In the genomic region with DNA sequence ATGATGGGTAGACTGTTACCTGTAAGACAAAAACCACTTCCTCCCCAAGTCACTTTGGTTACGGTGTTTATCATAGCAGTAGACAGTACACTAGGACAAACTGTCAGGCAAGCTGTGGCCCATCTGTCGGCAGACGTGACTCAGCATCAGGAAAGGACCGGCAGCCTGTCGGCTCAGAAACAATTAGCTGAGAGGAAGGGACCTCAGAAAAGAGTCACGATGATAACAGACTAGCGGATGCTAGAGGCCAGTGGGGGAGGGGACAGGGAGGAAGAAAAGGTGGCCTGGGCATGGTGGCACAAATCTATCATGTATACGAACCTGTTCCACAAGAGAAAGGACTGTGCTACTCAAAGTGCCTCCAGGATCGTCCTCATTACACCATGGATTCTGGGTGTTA, we compare ENCODE assay signal across 11 mouse cellular contexts. TPM values are rescaled to one million over a fixed set of nuclear protein-coding genes. Genes with fewer than 3 reads are reported as not detected.
DNase-seq lines count a peak whose midpoint lies in the region; ATAC-seq and TF ChIP-seq lines count a peak whose summit lies in the region.
"Had no signal": no experiment of that assay in that cellular context is flagged by ENCODE, and none has a peak within 500 bp of the region (broad histone marks: within the 10 kb centered on the region; RNA-seq: fewer than 3 reads in every experiment).

No protein-coding gene starts in this region.

- H3K9ac ChIP-seq in hindbrain, embryonic 16.5 days (ENCODE audit: low read depth, low read length) = no peak overlapping the region
- no peak overlapping the region for H3K9ac ChIP-seq in CH12.LX (ENCODE audit: insufficient read depth, low read depth)
- H3K9ac ChIP-seq in liver, postnatal 0 days (replicated peaks) = peak overlapping the region; percentile 44
- H3K9ac ChIP-seq: embryonic facial prominence, embryonic 13.5 days had no signal

- intact Hi-C loops in left cerebral cortex, adult 2 months (cut with DNase I) = no loop called here
- intact Hi-C loops in gastrocnemius, postnatal 14 days (cut with DNase I; ENCODE audit: low total_unique reads) = no loop called here

- H3K9me3 ChIP-seq in hindbrain, embryonic 10.5 days = no peaks in the 10 kb centered on the region
- no peaks in the 10 kb centered on the region for H3K9me3 ChIP-seq in hindbrain, embryonic 16.5 days (ENCODE audit: control insufficient read depth, low read length)
- H3K9me3 ChIP-seq in CH12.LX (replicated peaks; ENCODE audit: low read length) = no peaks in the 10 kb centered on the region
- H3K9me3 ChIP-seq in erythroblast, embryonic 14.5 days (ENCODE audit: control insufficient read depth, low read length) = no peaks in the 10 kb centered on the region
- H3K9me3 ChIP-seq in liver, postnatal 0 days (ENCODE audit: low read length) = no peaks in the 10 kb centered on the region
- H3K9me3 ChIP-seq: embryonic facial prominence, embryonic 13.5 days had no signal

- no peak for TF ChIP-seq POLR2A in CH12.LX (IDR thresholded peaks at IDR 0.05; ENCODE audit: low read depth, low read length)

- no peak overlapping the region for H3K4me3 ChIP-seq in hindbrain, embryonic 10.5 days
- H3K4me3 ChIP-seq in hindbrain, embryonic 16.5 days (ENCODE audit: low read length) = no peak overlapping the region
- H3K4me3 ChIP-seq in CH12.LX (replicated peaks in 1 of 3; ENCODE audit: low read depth in 2 of 3, low read length in 2 of 3, poor library complexity in 1 of 3) = no peak overlapping the region
- peak overlapping the region; percentile 60 for H3K4me3 ChIP-seq in erythroblast, embryonic 14.5 days (replicated peaks)
- no peak overlapping the region; the same call in 1 of the 2 replicates for H3K4me3 ChIP-seq in liver, postnatal 0 days (ENCODE audit: low read depth, low read length)
- no peak overlapping the region for H3K4me3 ChIP-seq in left cerebral cortex, adult 2 months
- H3K4me3 ChIP-seq: embryonic facial prominence, embryonic 13.5 days had no signal

- H3K4me2 ChIP-seq in hindbrain, embryonic 16.5 days (ENCODE audit: low read length) = no peak overlapping the region
- peak overlapping the region; percentile 18; the same call in 1 of the 2 replicates for H3K4me2 ChIP-seq in CH12.LX (ENCODE audit: insufficient read depth, low read depth, poor library complexity, severe bottlenecking)
- peak overlapping the region; percentile 55 for H3K4me2 ChIP-seq in liver, postnatal 0 days (ENCODE audit: low read depth, low read length)
- H3K4me2 ChIP-seq: embryonic facial prominence, embryonic 13.5 days had no signal

- TF ChIP-seq CTCF in CH12.LX (conservative IDR thresholded peaks at IDR 0.05 in 1 of 2, IDR thresholded peaks at IDR 0.05 in 1 of 2; ENCODE audit: low read depth in 2 of 2, low read length in 2 of 2) = no peak
- no peak for TF ChIP-seq CTCF in liver, postnatal 0 days (IDR thresholded peaks at IDR 0.05; ENCODE audit: low read depth)
- TF ChIP-seq CTCF in left cerebral cortex, adult 2 months (IDR thresholded peaks at IDR 0.05) = no peak

- H3K4me1 ChIP-seq in hindbrain, embryonic 10.5 days (replicated peaks) = peaks cover 20% of the 10 kb centered on the region
- H3K4me1 ChIP-seq in hindbrain, embryonic 16.5 days (ENCODE audit: control insufficient read depth, insufficient read depth, low read depth, low read length) = no peaks in the 10 kb centered on the region
- peaks cover 3 to 8% of the 10 kb centered on the region in 2 experiments; a peak in 1 of 4 replicates for H3K4me1 ChIP-seq in CH12.LX (ENCODE audit: control insufficient read depth in 1 of 2, insufficient read depth in 2 of 2)
- H3K4me1 ChIP-seq in erythroblast, embryonic 14.5 days (ENCODE audit: control insufficient read depth) = peaks cover 95% of the 10 kb centered on the region
- peaks cover 49% of the 10 kb centered on the region for H3K4me1 ChIP-seq in liver, postnatal 0 days (ENCODE audit: insufficient read depth)
- H3K4me1 ChIP-seq: embryonic facial prominence, embryonic 13.5 days had no signal

- no peak for ATAC-seq in hindbrain, embryonic 16.5 days
- peak; percentile 77 for ATAC-seq in liver, postnatal 0 days
- ATAC-seq: Patski had no signal

- H3K27me3 ChIP-seq in hindbrain, embryonic 10.5 days (ENCODE audit: insufficient read depth, poor library complexity, severe bottlenecking) = 0 out of 2 replicates have a peak, but pooled peaks cover under 1% of the 10 kb centered on the region
- H3K27me3 ChIP-seq in hindbrain, embryonic 16.5 days (replicated peaks; ENCODE audit: control insufficient read depth, insufficient read depth, low read length) = no peaks in the 10 kb centered on the region
- H3K27me3 ChIP-seq in CH12.LX (replicated peaks) = peaks cover 69% of the 10 kb centered on the region
- no peaks in the 10 kb centered on the region for H3K27me3 ChIP-seq in erythroblast, embryonic 14.5 days (ENCODE audit: control insufficient read depth)
- H3K27me3 ChIP-seq in liver, postnatal 0 days (ENCODE audit: insufficient read depth, low read length) = no peaks in the 10 kb centered on the region
- H3K27me3 ChIP-seq: embryonic facial prominence, embryonic 13.5 days; Patski had no signal

- no peak for TF ChIP-seq RAD21 in CH12.LX (IDR thresholded peaks at IDR 0.05; ENCODE audit: low read depth, low read length)

- peak overlapping the region; percentile 70; the same call in 1 of the 2 replicates for H3K27ac ChIP-seq in hindbrain, embryonic 10.5 days
- no peak overlapping the region for H3K27ac ChIP-seq in hindbrain, embryonic 16.5 days (ENCODE audit: low read depth, low read length)
- no peak overlapping the region for H3K27ac ChIP-seq in CH12.LX (ENCODE audit: insufficient read depth, low read depth)
- peak overlapping the region; percentile 61 for H3K27ac ChIP-seq in liver, postnatal 0 days (ENCODE audit: low read depth)
- H3K27ac ChIP-seq in left cerebral cortex, adult 2 months = no peak overlapping the region
- H3K27ac ChIP-seq: embryonic facial prominence, embryonic 13.5 days had no signal

- H3K36me3 ChIP-seq in hindbrain, embryonic 10.5 days = no peaks in the 10 kb centered on the region
- H3K36me3 ChIP-seq in hindbrain, embryonic 16.5 days (ENCODE audit: control insufficient read depth, insufficient read depth, low read length) = no peaks in the 10 kb centered on the region
- H3K36me3 ChIP-seq in CH12.LX (replicated peaks in 1 of 2; ENCODE audit: control insufficient read depth in 1 of 2, insufficient read depth in 1 of 2, low read length in 1 of 2) = no peaks in the 10 kb centered on the region
- H3K36me3 ChIP-seq in erythroblast, embryonic 14.5 days (ENCODE audit: control insufficient read depth) = peaks cover 7% of the 10 kb centered on the region
- H3K36me3 ChIP-seq in liver, postnatal 0 days (replicated peaks; ENCODE audit: insufficient read depth, low read length) = no peaks in the 10 kb centered on the region
- H3K36me3 ChIP-seq: embryonic facial prominence, embryonic 13.5 days had no signal

- dilution Hi-C loops in CH12.LX (cut with MboI; ENCODE audit: extremely low pct_ligation_motif_present, extremely low pct_unique_long_range_greater_than_20kb, low sequenced_read_pairs) = no loop called here

- H3K79me2 ChIP-seq in CH12.LX (replicated peaks; ENCODE audit: control insufficient read depth, extremely low read depth, insufficient read depth, poor library complexity, severe bottlenecking) = no peaks in the 10 kb centered on the region

- DNase-seq in hindbrain, embryonic 10.5 days (ENCODE audit: low spot score) = no peak
- peak; percentile 20 for DNase-seq in CH12.LX (ENCODE audit: extremely low read depth)
- DNase-seq in liver, postnatal 0 days = peak; percentile 73
- DNase-seq in left cerebral cortex, adult 2 months (ENCODE audit: extremely low spot score in 1 of 2, low spot score in 2 of 2) = no peak
- DNase-seq in cerebellum, adult 11 months = no peak
- DNase-seq in gastrocnemius, postnatal 14 days = no peak
- DNase-seq: thymus, adult 2 months had no signal

- WGBS in hindbrain, embryonic 10.5 days = 75% methylated on average over 9 of the region's 9 CpGs
- WGBS in hindbrain, embryonic 16.5 days = 68% methylated on average over 9 of the region's 9 CpGs
- WGBS in liver, postnatal 0 days (ENCODE audit: insufficient replicate concordance) = 14% methylated on average over 9 of the region's 9 CpGs

- in situ Hi-C loops in CH12.LX (cut with MboI; ENCODE audit: low pct_ligation_motif_present, low pct_unique_long_range_greater_than_20kb, low sequenced_read_pairs) = loop anchor here (10.0 kb wide), 1 partner anchor 91 kb away; no protein-coding TSS in a partner anchor

- peak; percentile 41; the same call in 1 of the 2 replicates for TF ChIP-seq EP300 in CH12.LX (IDR thresholded peaks at IDR 0.05; ENCODE audit: low read length)
- peak; percentile 91 for TF ChIP-seq EP300 in liver, postnatal 0 days (IDR thresholded peaks at IDR 0.05; ENCODE audit: low read depth)

TF ChIP-seq in CH12.LX, 34 proteins besides CTCF, POLR2A, EP300 and RAD21:
- TF ChIP-seq PAX5 (IDR thresholded peaks at IDR 0.05; ENCODE audit: low read length) = no peak

RNA-seq across cellular contexts. Expression of a gene that starts 33.6 kb away (rescaled TPM):
- 77.0 and 86.6 TPM in 2 replicates for polyA plus RNA-seq in hindbrain, embryonic 10.5 days (2016; fragmentation: Nextera tagmentation; extraction: Ambion mirVana)
- polyA plus RNA-seq in hindbrain, embryonic 16.5 days (2015; fragmentation: Nextera tagmentation; extraction: Ambion mirVana) = 58.8 and 65.7 TPM in 2 replicates
- total RNA-seq in CH12.LX (2012; rRNA removed) = 23.4 and 23.7 TPM in 2 replicates
- total RNA-seq in CH12.LX (2014; rRNA removed) = 11.9 and 13.6 TPM in 2 replicates
- polyA plus RNA-seq in CH12.LX (2012; ENCODE audit: insufficient read length, low read depth) = 16.5 and 22.0 TPM in 2 replicates
- polyA plus RNA-seq in erythroblast, embryonic 14.5 days (2012) = 5.0 and 5.7 TPM in 2 replicates
- 16.4 and 17.2 TPM in 2 replicates for polyA plus RNA-seq in liver, postnatal 0 days (2015; fragmentation: Nextera tagmentation; extraction: Ambion mirVana)
- 10 to 100 TPM; 37.6 to 38.2 TPM for total RNA-seq in left cerebral cortex, adult 2 months (2021)
- total RNA-seq in gastrocnemius, postnatal 14 days (2021) = 10 to 100 TPM; 26.8 to 31.7 TPM

RNA-seq across cellular contexts. Expression of a gene that starts 59.1 kb away (rescaled TPM):
- polyA plus RNA-seq in hindbrain, embryonic 10.5 days (2016; fragmentation: Nextera tagmentation; extraction: Ambion mirVana) = 147 and 167 TPM in 2 replicates
- polyA plus RNA-seq in hindbrain, embryonic 16.5 days (2015; fragmentation: Nextera tagmentation; extraction: Ambion mirVana) = 26.4 and 41.9 TPM in 2 replicates
- 14.3 and 14.5 TPM in 2 replicates for total RNA-seq in CH12.LX (2012; rRNA removed)
- total RNA-seq in CH12.LX (2014; rRNA removed) = 0.17 and 0.30 TPM in 2 replicates
- 0.75 and 1.7 TPM in 2 replicates for polyA plus RNA-seq in CH12.LX (2012; ENCODE audit: insufficient read length, low read depth)
- 0.45 and 0.66 TPM in 2 replicates for polyA plus RNA-seq in erythroblast, embryonic 14.5 days (2012)
- 137 and 167 TPM in 2 replicates for polyA plus RNA-seq in liver, postnatal 0 days (2015; fragmentation: Nextera tagmentation; extraction: Ambion mirVana)
- total RNA-seq in left cerebral cortex, adult 2 months (2021) = 1 to 10 TPM; 3.6 to 3.8 TPM
- 10 to 100 TPM; 20.2 to 24.5 TPM for total RNA-seq in gastrocnemius, postnatal 14 days (2021)

Comparison
In these comparisons a context has a peak if more than half of its experiments do, and no peak if none do; other contexts are left out.
1. H3K27ac ChIP-seq: peak in hindbrain, embryonic 10.5 days (single experiment) and liver, postnatal 0 days (single experiment); none in hindbrain, embryonic 16.5 days (single experiment), CH12.LX (single experiment) and left cerebral cortex, adult 2 months (single experiment).
2. DNase-seq: peak in CH12.LX (single experiment) and liver, postnatal 0 days (single experiment); none in hindbrain, embryonic 10.5 days (single experiment), left cerebral cortex, adult 2 months (0 of 2), cerebellum, adult 11 months (single experiment) and gastrocnemius, postnatal 14 days (single experiment).
3. RNA of a gene that starts 59.1 kb away (polyA plus RNA-seq): 137 to 167 TPM in liver, postnatal 0 days, 147 to 167 TPM in hindbrain, embryonic 10.5 days and 26.4 to 41.9 TPM in hindbrain, embryonic 16.5 days; 0.75 to 1.7 TPM in CH12.LX and 0.45 to 0.66 TPM in erythroblast, embryonic 14.5 days; every median in the first group is over 10 times any median in the second.